Mouse (Mus musculus): ENCODE measurements around the gene Hsf2. TPM values are rescaled to one million over a fixed set of nuclear protein-coding genes. Genes with fewer than 3 reads are reported as not detected.
"Not testable (repeated sequence)": the region's sequence is repeated elsewhere in the genome, so short reads cannot be mapped to it uniquely, and the experiment has no call there.

Hsf2 gene
- 57.4 and 59.0 TPM in 2 replicates for polyA plus RNA-seq (2014; fragmentation: Nextera tagmentation; extraction: Ambion mirVana)

- peak; percentile 100 for ATAC-seq (ENCODE audit: low read depth)
- peak within 1 kb of the TSS; percentile 93 for H3K9ac ChIP-seq (replicated peaks; ENCODE audit: low read depth, low read length)
- H3K27ac ChIP-seq (ENCODE audit: low read depth, low read length), result peak within 1 kb of the TSS; percentile 97
- WGBS, result 1% methylated on average over 35 of the region's 52 CpGs
- peak within 1 kb of the TSS; percentile 51 for H3K4me2 ChIP-seq (ENCODE audit: low read depth, low read length)
- H3K4me3 ChIP-seq (ENCODE audit: low read depth, low read length), result peak within 1 kb of the TSS; percentile 63
- no peaks in the 10 kb centered on the region for H3K9me3 ChIP-seq (ENCODE audit: control insufficient read depth, low read length)
- H3K27me3 ChIP-seq (ENCODE audit: control insufficient read depth, insufficient read depth, low read length), result no peaks in the 10 kb centered on the region
- H3K36me3 ChIP-seq (ENCODE audit: control insufficient read depth, insufficient read depth, low read length), result no peaks in the 10 kb centered on the region
- peaks cover 13% of the 10 kb centered on the region; the same call in 1 of the 2 replicates for H3K4me1 ChIP-seq (ENCODE audit: control insufficient read depth, insufficient read depth, low read length)
These were observed at the start of gene Hsf2 for GRCm38 (mm10) chr10:57485908-57486541. Gene Hsf2 (plus strand): TSS chr10:57486385.

DNA sequence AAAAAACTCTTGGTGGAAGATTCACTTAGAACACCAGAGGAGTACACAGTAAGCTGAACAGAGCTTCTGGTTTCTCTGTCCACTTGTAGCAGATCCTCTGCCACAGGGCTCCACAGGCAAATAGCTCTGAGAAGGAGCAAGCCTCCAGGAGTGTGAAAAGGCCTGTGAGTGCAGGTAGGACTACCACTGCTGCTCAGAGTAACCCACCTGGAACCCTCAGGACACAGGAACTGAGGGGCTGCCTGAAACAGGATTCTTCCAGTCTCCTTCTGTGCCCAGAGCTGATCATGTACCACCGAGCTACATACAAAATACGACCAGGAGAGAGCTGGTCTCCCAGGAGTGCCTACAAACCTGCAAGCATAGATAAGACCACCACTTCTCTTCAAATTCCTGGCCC is 48.3 kb upstream of the Hsf2 start:
- Histone ChIP-seq H3K4me2 (ENCODE audit: low read depth, low read length) (no peak overlapping the region), H3K9me3 (ENCODE audit: control insufficient read depth, low read length) (no peaks in the 10 kb centered on the region; the same call in 1 of the 2 replicates), H3K4me3 (ENCODE audit: low read depth, low read length) (no peak overlapping the region), H3K36me3 (ENCODE audit: control insufficient read depth, insufficient read depth, low read length) (no peaks in the 10 kb centered on the region), H3K27ac (ENCODE audit: low read depth, low read length) (no peak overlapping the region), H3K27me3 (ENCODE audit: control insufficient read depth, insufficient read depth, low read length) (no peaks in the 10 kb centered on the region), H3K4me1 (ENCODE audit: control insufficient read depth, insufficient read depth, low read length) (no peaks in the 10 kb centered on the region), H3K9ac (replicated peaks; ENCODE audit: low read depth, low read length) (no peak overlapping the region)
- 93% methylated on average over 2 of the region's 2 CpGs for WGBS
- ATAC-seq (ENCODE audit: low read depth), result no peak; the same call in 1 of the 2 replicates

GRCm38 (mm10) chr10:57441049-57441448 is 45.1 kb upstream of the Hsf2 start:
- Histone ChIP-seq H3K27ac (ENCODE audit: low read depth, low read length) (no peak overlapping the region), H3K4me1 (ENCODE audit: control insufficient read depth, insufficient read depth, low read length) (no peaks in the 10 kb centered on the region), H3K9ac (replicated peaks; ENCODE audit: low read depth, low read length) (no peak overlapping the region), H3K9me3 (ENCODE audit: control insufficient read depth, low read length) (no peaks in the 10 kb centered on the region; the same call in 1 of the 2 replicates), H3K36me3 (ENCODE audit: control insufficient read depth, insufficient read depth, low read length) (no peaks in the 10 kb centered on the region), H3K4me2 (ENCODE audit: low read depth, low read length) (no peak overlapping the region), H3K4me3 (ENCODE audit: low read depth, low read length) (no peak overlapping the region), H3K27me3 (ENCODE audit: control insufficient read depth, insufficient read depth, low read length) (no peaks in the 10 kb centered on the region)
- no peak for ATAC-seq (ENCODE audit: low read depth)

DNA sequence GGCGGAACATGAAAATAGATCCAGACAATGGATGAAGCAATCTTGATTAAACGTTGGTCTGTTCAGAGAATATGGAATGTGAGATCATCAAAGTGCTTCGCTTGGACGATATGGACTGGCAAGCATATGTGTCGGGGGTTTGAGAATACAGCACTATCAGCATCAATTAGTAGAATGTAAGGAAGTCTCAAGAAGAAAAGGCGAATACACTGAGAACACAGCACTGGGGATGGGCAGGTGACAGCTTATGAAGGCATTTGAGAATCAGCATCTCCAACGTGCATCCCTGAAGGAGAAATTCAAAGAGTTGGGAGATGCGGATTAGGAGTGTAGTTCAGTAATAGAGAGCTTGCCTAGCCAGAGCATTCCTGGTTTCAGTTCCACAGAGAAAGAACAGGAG is 41.8 kb upstream of the Hsf2 start:
- no peaks in the 10 kb centered on the region for H3K27me3 ChIP-seq (ENCODE audit: control insufficient read depth, insufficient read depth, low read length)
- no peak overlapping the region for H3K4me2 ChIP-seq (ENCODE audit: low read depth, low read length)
- H3K27ac ChIP-seq (ENCODE audit: low read depth, low read length), result no peak overlapping the region
- no peak overlapping the region for H3K9ac ChIP-seq (replicated peaks; ENCODE audit: low read depth, low read length)
- H3K36me3 ChIP-seq (ENCODE audit: control insufficient read depth, insufficient read depth, low read length), result no peaks in the 10 kb centered on the region
- WGBS, result 72% methylated on average over 8 of the region's 8 CpGs
- no peak overlapping the region for H3K4me3 ChIP-seq (ENCODE audit: low read depth, low read length)
- H3K9me3 ChIP-seq (ENCODE audit: control insufficient read depth, low read length), result no peaks in the 10 kb centered on the region
- ATAC-seq (ENCODE audit: low read depth), result no peak
- H3K4me1 ChIP-seq (ENCODE audit: control insufficient read depth, insufficient read depth, low read length), result no peaks in the 10 kb centered on the region

DNA sequence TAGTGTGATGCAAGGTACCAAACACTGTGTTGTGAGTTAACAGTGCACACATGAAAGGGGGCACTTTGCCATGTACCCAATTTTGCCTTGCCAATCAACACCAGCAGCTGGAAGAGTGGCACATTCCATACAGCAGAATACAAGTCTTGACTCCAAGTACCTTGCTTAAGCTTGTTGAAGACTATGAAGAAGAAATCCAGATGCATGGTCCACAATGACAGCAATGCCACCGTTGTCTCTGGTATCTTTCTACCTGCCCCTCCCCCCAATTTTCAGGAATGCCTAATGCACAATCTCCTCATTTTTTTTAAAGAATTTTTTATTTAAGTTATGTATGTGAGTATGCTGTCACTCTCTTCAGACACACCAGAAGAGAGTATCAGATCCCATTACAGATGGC is 40.5 kb upstream of the Hsf2 start:
- H3K9ac ChIP-seq (replicated peaks; ENCODE audit: low read depth, low read length), result no peak overlapping the region
- no peak overlapping the region for H3K27ac ChIP-seq (ENCODE audit: low read depth, low read length)
- no peaks in the 10 kb centered on the region for H3K4me1 ChIP-seq (ENCODE audit: control insufficient read depth, insufficient read depth, low read length)
- H3K4me2 ChIP-seq (ENCODE audit: low read depth, low read length), result no peak overlapping the region
- no peak for ATAC-seq (ENCODE audit: low read depth)
- no peaks in the 10 kb centered on the region for H3K27me3 ChIP-seq (ENCODE audit: control insufficient read depth, insufficient read depth, low read length)
- H3K9me3 ChIP-seq (ENCODE audit: control insufficient read depth, low read length), result no peaks in the 10 kb centered on the region
- H3K36me3 ChIP-seq (ENCODE audit: control insufficient read depth, insufficient read depth, low read length), result no peaks in the 10 kb centered on the region
- no peak overlapping the region for H3K4me3 ChIP-seq (ENCODE audit: low read depth, low read length)
- 84% methylated on average over 1 of the region's 1 CpGs for WGBS

GRCm38 (mm10) chr10:57447657-57448050 is 38.5 kb upstream of the Hsf2 start:
- Histone ChIP-seq H3K4me2 (ENCODE audit: low read depth, low read length) (no peak overlapping the region), H3K27ac (ENCODE audit: low read depth, low read length) (no peak overlapping the region), H3K4me1 (ENCODE audit: control insufficient read depth, insufficient read depth, low read length) (no peaks in the 10 kb centered on the region), H3K9me3 (ENCODE audit: control insufficient read depth, low read length) (no peaks in the 10 kb centered on the region), H3K27me3 (ENCODE audit: control insufficient read depth, insufficient read depth, low read length) (no peaks in the 10 kb centered on the region), H3K9ac (replicated peaks; ENCODE audit: low read depth, low read length) (no peak overlapping the region), H3K4me3 (ENCODE audit: low read depth, low read length) (peak overlapping the region; percentile 23; the same call in 1 of the 2 replicates), H3K36me3 (ENCODE audit: control insufficient read depth, insufficient read depth, low read length) (no peaks in the 10 kb centered on the region)
- peak; percentile 50 for ATAC-seq (ENCODE audit: low read depth)

- H3K4me1 ChIP-seq (ENCODE audit: control insufficient read depth, insufficient read depth, low read length), result no peaks in the 10 kb centered on the region
- no peaks in the 10 kb centered on the region for H3K27me3 ChIP-seq (ENCODE audit: control insufficient read depth, insufficient read depth, low read length)
- H3K4me3 ChIP-seq (ENCODE audit: low read depth, low read length), result peak overlapping the region; percentile 23
- H3K27ac ChIP-seq (ENCODE audit: low read depth, low read length), result no peak overlapping the region
- H3K9me3 ChIP-seq (ENCODE audit: control insufficient read depth, low read length), result no peaks in the 10 kb centered on the region
- 5% methylated on average over 19 of the region's 19 CpGs for WGBS
- H3K36me3 ChIP-seq (ENCODE audit: control insufficient read depth, insufficient read depth, low read length), result no peaks in the 10 kb centered on the region
- peak; percentile 83 for ATAC-seq (ENCODE audit: low read depth)
- peak overlapping the region; percentile 23; the same call in 1 of the 2 replicates for H3K4me2 ChIP-seq (ENCODE audit: low read depth, low read length)
- H3K9ac ChIP-seq (replicated peaks; ENCODE audit: low read depth, low read length), result no peak overlapping the region
These were observed 38.0 kb upstream of the Hsf2 start for GRCm38 (mm10) chr10:57448051-57448716.

DNA sequence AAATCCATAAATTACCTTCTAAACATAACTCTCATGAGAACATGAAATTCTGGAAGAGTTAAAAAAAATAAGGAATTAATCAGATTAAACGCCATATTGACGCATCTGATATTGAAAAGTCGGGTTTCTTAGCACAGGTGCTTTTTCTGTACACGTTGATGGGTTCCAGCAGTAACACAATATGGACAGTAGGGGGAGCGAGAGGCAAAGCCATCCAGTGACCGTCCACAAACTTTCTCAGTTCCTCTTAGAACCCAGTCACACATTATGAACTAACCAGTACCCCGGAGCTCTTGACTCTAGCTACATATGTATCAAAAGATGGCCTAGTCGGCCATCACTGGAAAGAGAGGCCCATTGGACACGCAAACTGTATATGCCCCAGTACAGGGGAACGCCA is 22.9 kb upstream of the Hsf2 start:
- not testable (repeated sequence) for H3K9ac ChIP-seq (replicated peaks; ENCODE audit: low read depth, low read length); H3K4me2 ChIP-seq (ENCODE audit: low read depth, low read length); H3K4me3 ChIP-seq (ENCODE audit: low read depth, low read length); H3K4me1 ChIP-seq (ENCODE audit: control insufficient read depth, insufficient read depth, low read length); H3K27me3 ChIP-seq (ENCODE audit: control insufficient read depth, insufficient read depth, low read length); H3K27ac ChIP-seq (ENCODE audit: low read depth, low read length); H3K9me3 ChIP-seq (ENCODE audit: control insufficient read depth, low read length); H3K36me3 ChIP-seq (ENCODE audit: control insufficient read depth, insufficient read depth, low read length)
- 30% methylated on average over 10 of the region's 10 CpGs for WGBS
- peak; percentile 60; the same call in 1 of the 2 replicates for ATAC-seq (ENCODE audit: low read depth)

GRCm38 (mm10) chr10:57465768-57466167 is 20.4 kb upstream of the Hsf2 start:
- Histone ChIP-seq H3K36me3 (ENCODE audit: control insufficient read depth, insufficient read depth, low read length) (no peaks in the 10 kb centered on the region), H3K9me3 (ENCODE audit: control insufficient read depth, low read length) (no peaks in the 10 kb centered on the region; the same call in 1 of the 2 replicates), H3K4me2 (ENCODE audit: low read depth, low read length) (no peak overlapping the region), H3K4me3 (ENCODE audit: low read depth, low read length) (no peak overlapping the region), H3K27ac (ENCODE audit: low read depth, low read length) (no peak overlapping the region), H3K4me1 (ENCODE audit: control insufficient read depth, insufficient read depth, low read length) (no peaks in the 10 kb centered on the region), H3K9ac (replicated peaks; ENCODE audit: low read depth, low read length) (no peak overlapping the region), H3K27me3 (ENCODE audit: control insufficient read depth, insufficient read depth, low read length) (no peaks in the 10 kb centered on the region)
- no peak for ATAC-seq (ENCODE audit: low read depth)
